Mouse (Mus musculus) erythroblast, embryonic 14.5 days (primary cell): ENCODE results near the gene Krba1. TPM values are rescaled to one million over a fixed set of nuclear protein-coding genes. Genes with fewer than 3 reads are reported as not detected.

Experiments used
- H3K27me3 ChIP-seq: 2 replicates; pipeline ENCODE4 v1.6.1; 2012; ENCODE audit warnings: inconsistent platforms; ENCODE audit not compliant: control insufficient read depth
- H3K36me3 ChIP-seq: 2 replicates; pipeline ENCODE4 v1.6.1; 2012; ENCODE audit warnings: mild to moderate bottlenecking, inconsistent platforms; ENCODE audit not compliant: control insufficient read depth
- H3K4me1 ChIP-seq: 2 replicates; pipeline ENCODE4 v1.6.1; 2012; ENCODE audit warnings: inconsistent platforms; ENCODE audit not compliant: control insufficient read depth
- H3K4me3 ChIP-seq: replicated peaks from 2 replicates; pipeline ENCODE3; 2012; ENCODE audit warnings: moderate library complexity, mild to moderate bottlenecking, inconsistent platforms
- H3K9me3 ChIP-seq: 2 replicates; pipeline ENCODE4 v1.6.1; 2012; ENCODE audit warnings: low read length, inconsistent platforms, mixed read lengths; ENCODE audit not compliant: control insufficient read depth
- GATA1 ChIP-seq: IDR thresholded peaks from 2 replicates; pipeline ENCODE4 v1.6.1; 2012; ENCODE audit warnings: low read length, inconsistent platforms, mixed read lengths
- TAL1 ChIP-seq: IDR thresholded peaks from 3 replicates; pipeline ENCODE4 v1.6.1; 2012; ENCODE audit warnings: low read length, inconsistent platforms, mixed read lengths
- polyA plus RNA-seq: library from polyadenylated mRNA; stranded (reverse); fragments of >175 nt; gene quantifications from 2 replicates; pipeline ENCODE4 v1.2.3, GENCODE M21; 2012

Gene Krba1
- polyA plus RNA-seq, 1 experiment = 0.06 TPM

DNA sequence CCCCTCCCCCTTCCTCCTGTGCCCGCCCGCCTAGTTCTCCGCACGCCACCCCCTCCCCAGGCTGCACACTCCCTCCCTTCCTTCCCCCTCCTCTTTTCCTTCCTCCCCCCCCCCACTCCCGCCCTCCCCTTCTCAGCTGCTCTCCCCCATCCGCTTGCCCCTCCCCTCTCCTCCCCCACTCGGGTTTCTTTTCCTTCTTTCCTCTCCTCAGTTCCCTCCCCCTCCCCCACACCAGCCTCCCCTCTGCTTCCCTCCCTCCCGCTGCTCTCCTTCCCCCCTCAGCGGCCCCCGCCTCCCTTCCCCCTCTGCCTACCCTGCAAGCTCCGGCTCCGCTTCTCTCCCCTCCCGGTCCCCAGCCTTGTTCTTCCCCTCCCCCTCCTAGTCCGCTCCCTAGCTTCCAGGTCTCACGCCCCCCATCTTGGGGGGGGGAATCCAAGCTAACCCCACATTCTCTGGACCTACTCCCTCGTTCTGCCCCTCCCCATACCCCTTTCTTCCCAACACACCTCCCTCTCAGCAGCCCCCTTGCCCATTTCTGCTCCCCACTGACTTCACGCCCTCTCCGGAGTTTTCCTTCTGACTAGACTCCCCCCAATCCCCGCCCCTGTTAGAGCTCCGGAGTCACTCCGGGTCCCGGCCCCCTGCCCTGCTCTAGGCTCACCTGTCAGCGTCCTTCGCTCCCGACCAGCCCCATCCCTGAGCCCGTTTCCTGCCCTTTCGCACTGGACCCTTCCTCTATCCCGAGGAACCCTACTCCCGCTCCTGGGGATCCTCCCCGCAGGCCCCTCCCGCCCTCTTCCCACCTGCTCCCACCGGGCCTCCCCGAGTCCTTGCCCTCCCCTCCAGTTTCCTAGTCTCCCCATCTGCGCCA lies 49.2 kb downstream of the Krba1 start:
- peaks cover 10% of the 10 kb centered on the region for H3K4me1 ChIP-seq
- H3K9me3 ChIP-seq = peaks cover 2% of the 10 kb centered on the region; the same call in 1 of the 2 replicates
- peak overlapping the region; percentile 53 for H3K4me3 ChIP-seq
- H3K36me3 ChIP-seq = peaks cover 2% of the 10 kb centered on the region; the same call in 1 of the 2 replicates
- peaks cover 37% of the 10 kb centered on the region for H3K27me3 ChIP-seq
- no peak for TF ChIP-seq TAL1
- TF ChIP-seq GATA1 = no peak

DNA sequence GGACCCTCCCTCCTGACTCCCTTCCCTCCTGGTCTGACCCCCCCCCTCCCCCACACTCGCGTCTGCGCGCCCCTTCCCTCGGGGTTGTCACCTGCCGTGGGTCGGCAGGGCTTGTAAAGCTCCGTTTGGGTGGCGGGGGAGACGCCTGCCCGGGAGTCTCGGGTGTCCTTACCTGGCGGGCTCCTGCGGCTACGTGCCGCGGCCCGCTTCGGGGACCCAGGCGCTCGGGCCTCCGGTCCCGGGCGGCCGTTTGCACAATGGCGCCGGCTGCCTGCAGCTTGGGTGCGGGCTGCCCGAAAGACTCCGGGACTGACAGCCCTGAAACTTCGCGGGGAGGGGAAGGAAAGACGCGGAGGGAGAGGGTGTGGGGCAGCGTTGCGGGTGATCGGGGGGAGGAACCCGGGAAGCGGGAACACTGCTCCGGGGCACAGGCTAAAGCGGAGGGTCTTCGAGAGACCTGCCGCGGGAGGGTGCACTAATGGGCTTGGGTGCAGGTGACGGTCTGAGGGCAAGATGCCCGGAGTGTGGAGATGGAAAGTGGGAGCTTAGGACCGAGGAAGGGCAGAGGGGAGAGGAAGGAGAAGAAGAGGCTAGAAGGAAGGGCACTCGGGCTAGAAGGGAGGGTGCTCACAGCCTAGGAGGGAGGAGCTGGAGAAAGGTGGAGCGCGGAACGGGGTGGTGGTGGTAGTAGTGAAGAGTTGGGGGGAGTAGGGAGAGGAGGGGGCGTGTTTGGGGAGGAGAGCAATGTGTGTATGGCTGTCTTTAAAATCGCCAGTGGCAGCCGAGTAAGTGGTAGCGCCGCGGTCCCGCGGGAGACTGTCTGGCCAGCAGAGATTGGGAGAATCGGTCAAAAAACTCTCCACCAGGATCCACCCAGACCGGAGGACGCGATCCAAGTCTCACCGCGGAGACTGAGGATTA lies 50.1 kb downstream of the Krba1 start, which contains the start of gene Zfp467:
Zfp467 (minus strand) TSS at position 645 of the 921 bp plus-strand sequence.
- no peak for TF ChIP-seq GATA1
- no peak for TF ChIP-seq TAL1
- H3K9me3 ChIP-seq = peaks cover 2% of the 10 kb centered on the region; the same call in 1 of the 2 replicates
- peaks cover 2% of the 10 kb centered on the region; the same call in 1 of the 2 replicates for H3K36me3 ChIP-seq
- H3K27me3 ChIP-seq = peaks cover 37% of the 10 kb centered on the region
- H3K4me3 ChIP-seq = peak within 1 kb of the TSS; percentile 53
- H3K4me1 ChIP-seq = peaks cover 10% of the 10 kb centered on the region

GRCm38 (mm10) chr6:48446256-48446655 lies 50.9 kb downstream of the Krba1 start:
- TF ChIP-seq GATA1 (no peak), TAL1 (no peak)
- peaks cover 10% of the 10 kb centered on the region for H3K4me1 ChIP-seq
- peaks cover 37% of the 10 kb centered on the region for H3K27me3 ChIP-seq
- peaks cover 2% of the 10 kb centered on the region; the same call in 1 of the 2 replicates for H3K9me3 ChIP-seq
- no peak overlapping the region for H3K4me3 ChIP-seq
- H3K36me3 ChIP-seq = peaks cover 2% of the 10 kb centered on the region; the same call in 1 of the 2 replicates

GRCm38 (mm10) chr6:48446896-48447295 lies 51.5 kb downstream of the Krba1 start:
- Histone ChIP-seq H3K9me3 (peaks cover 2% of the 10 kb centered on the region; the same call in 1 of the 2 replicates), H3K4me3 (no peak overlapping the region), H3K36me3 (peaks cover 2% of the 10 kb centered on the region; the same call in 1 of the 2 replicates), H3K4me1 (peaks cover 10% of the 10 kb centered on the region), H3K27me3 (peaks cover 37% of the 10 kb centered on the region)
- TF ChIP-seq GATA1 (no peak), TAL1 (no peak)

DNA sequence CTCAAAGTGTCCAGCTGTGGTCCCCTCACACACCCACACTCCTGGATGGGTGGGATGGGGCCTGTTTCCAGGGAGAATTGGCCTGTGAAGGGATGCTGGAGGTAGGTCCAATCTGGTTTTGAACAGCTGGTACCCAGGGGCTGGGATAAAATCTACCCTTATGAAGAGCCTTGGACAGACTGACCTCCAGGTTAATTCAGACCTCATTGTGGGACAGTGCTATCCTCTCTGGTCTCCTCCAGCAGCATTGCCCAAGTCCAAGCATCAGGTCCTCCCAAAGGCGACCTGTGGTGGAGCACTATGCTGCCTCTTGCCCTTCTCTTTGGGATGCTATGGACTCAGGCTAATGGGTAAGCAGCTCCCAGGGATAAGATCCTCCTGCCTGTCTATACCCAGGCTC lies 52.5 kb downstream of the Krba1 start, which contains the start of gene Sspo:
Sspo (plus strand) TSS at position 301 of the 400 bp plus-strand sequence.
- Histone ChIP-seq H3K4me1 (peaks cover 10% of the 10 kb centered on the region), H3K36me3 (no peaks in the 10 kb centered on the region), H3K27me3 (peaks cover 37% of the 10 kb centered on the region), H3K9me3 (no peaks in the 10 kb centered on the region), H3K4me3 (no peak within 1 kb of the TSS)
- TF ChIP-seq TAL1 = no peak
- no peak for TF ChIP-seq GATA1

DNA sequence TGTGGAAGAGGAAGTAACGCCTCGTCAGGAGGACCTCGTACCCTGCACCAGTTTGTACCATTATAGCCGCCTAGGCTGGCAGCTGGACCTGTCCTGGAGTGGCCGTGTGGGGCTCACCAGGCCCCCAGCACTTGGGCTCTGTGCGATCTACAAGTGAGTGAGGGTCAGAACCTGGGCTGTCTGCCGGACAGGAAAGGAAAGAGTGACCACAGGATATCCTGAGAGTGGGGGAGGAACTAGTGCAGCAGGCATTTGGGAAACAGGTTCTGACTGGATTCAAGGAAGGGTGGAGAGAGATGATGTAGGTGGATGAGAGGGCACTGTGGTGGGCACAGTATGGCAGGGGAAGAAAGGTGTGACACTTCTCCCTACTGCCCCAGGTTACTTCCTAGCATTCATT lies 53.1 kb downstream of the Krba1 start:
- Histone ChIP-seq H3K9me3 (no peaks in the 10 kb centered on the region), H3K4me3 (no peak overlapping the region), H3K27me3 (peaks cover 37% of the 10 kb centered on the region), H3K36me3 (no peaks in the 10 kb centered on the region), H3K4me1 (peaks cover 10% of the 10 kb centered on the region)
- TF ChIP-seq GATA1 = no peak
- TF ChIP-seq TAL1 = no peak

- Histone ChIP-seq H3K4me1 (no peaks in the 10 kb centered on the region), H3K27me3 (peaks cover 4% of the 10 kb centered on the region)
Observed at GRCm38 (mm10) chr6:48452151-48452550, 56.8 kb downstream of the Krba1 start.

DNA sequence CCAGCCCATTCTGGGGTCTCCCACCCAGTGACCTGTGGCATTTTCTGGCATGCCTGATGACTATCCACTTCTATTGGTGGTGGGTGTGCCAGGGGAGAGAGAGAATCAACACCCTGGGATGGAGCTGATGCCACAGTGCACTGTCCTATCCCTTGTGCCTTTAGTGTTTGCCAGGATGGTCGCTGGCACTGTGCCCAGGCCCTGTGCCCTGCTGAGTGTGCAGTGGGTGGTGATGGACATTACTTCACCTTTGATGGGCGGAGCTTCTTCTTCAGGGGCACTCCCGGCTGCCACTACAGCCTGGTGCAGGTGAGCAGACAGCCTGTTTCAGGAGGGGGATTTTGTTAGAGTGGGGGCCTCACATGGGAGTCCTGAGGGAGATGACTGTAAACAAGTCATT lies 57.4 kb downstream of the Krba1 start:
- peaks cover 3% of the 10 kb centered on the region; the same call in 1 of the 2 replicates for H3K27me3 ChIP-seq
- TF ChIP-seq GATA1 (no peak), TAL1 (no peak)
- no peaks in the 10 kb centered on the region for H3K4me1 ChIP-seq

More at GRCm38 (mm10) chr6:48452151-48452550, 56.8 kb downstream of the Krba1 start:
- Histone ChIP-seq H3K36me3 (no peaks in the 10 kb centered on the region), H3K4me3 (no peak overlapping the region), H3K9me3 (no peaks in the 10 kb centered on the region)
- TF ChIP-seq TAL1 (no peak), GATA1 (no peak)

More for the DNA sequence above, 57.4 kb downstream of the Krba1 start:
- Histone ChIP-seq H3K36me3 (no peaks in the 10 kb centered on the region), H3K9me3 (no peaks in the 10 kb centered on the region), H3K4me3 (no peak overlapping the region)
